Mouse (Mus musculus) bone marrow macrophage, adult 2 months (primary cell): ENCODE data around the gene Kif21b.

Experiments used
- CTCF ChIP-seq: IDR thresholded peaks from 2 replicates; pipeline ENCODE4 v1.5.1; 2012; ENCODE audit warnings: low read depth, mild to moderate bottlenecking, low read length, moderate library complexity
- POLR2A ChIP-seq: IDR thresholded peaks from 2 replicates; pipeline ENCODE4 v1.6.1; 2012; ENCODE audit warnings: mild to moderate bottlenecking, low read depth, low read length, borderline replicate concordance

DNA sequence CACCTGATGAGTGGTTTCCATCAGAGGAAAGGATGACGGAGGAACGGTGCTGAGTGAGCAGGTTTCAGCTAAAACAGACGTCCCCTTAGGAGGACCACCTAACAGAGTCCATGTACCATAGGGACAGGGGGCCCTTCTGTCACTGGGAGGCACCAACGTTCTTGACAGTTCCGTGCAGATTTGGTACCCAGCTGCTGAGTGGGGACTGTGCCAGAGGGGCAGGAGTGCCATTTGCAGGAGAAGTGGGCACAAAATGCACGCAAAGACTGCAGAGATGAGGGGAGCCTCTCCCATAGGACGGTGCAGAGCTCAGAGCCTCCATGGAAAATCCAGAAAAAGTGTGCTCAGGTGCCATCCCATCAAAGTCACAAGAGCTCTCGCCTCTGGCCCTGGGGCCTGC lies 9.2 kb upstream of the Kif21b start:
- TF ChIP-seq CTCF (no peak), POLR2A (no peak)
